10 mouse cellular contexts compared by ENCODE assay signal in the genomic region with DNA sequence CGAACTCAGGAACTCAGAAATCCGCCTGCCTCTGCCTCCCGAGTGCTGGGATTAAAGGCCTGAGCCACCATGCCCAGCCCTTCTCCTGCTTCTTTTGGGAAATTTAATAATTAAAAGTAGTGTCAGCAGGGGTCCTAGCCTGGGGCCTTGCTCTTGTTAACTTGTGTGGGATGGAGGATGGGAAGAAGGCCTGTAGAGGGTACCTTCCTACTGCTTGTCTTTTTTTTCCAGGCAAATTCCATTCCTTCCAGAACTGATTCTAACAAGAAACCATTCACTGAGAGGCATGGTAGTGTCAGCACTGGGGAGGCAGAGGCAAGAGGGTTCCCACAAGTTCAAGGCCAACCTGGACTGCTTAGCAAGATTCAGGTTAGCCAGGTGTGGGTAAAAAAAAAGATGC.
"Had no signal": no experiment of that assay in that cellular context is flagged by ENCODE, and none has a peak within 500 bp of the region (broad histone marks: within the 10 kb centered on the region; RNA-seq: fewer than 3 reads in every experiment).

No protein-coding gene starts in this region.

- DNase-seq: liver, postnatal 0 days; lung, adult 2 months; retina, postnatal 1 day; right cerebral cortex, adult 18-20 months; right cerebral cortex, postnatal 25 days; right cerebral cortex, postnatal 4 days; spleen, adult 18-20 months; thymus, adult 18-20 months; thymus, postnatal 14 days; thymus, postnatal 36 days had no signal
